Mouse (Mus musculus) right cerebral cortex, postnatal 25 days (tissue): ENCODE measurements around the gene Retreg3.

Experiments
- DNase-seq: peaks from one replicate; pipeline ENCODE4 v3.0.0; 2022

The Retreg3 gene

DNA sequence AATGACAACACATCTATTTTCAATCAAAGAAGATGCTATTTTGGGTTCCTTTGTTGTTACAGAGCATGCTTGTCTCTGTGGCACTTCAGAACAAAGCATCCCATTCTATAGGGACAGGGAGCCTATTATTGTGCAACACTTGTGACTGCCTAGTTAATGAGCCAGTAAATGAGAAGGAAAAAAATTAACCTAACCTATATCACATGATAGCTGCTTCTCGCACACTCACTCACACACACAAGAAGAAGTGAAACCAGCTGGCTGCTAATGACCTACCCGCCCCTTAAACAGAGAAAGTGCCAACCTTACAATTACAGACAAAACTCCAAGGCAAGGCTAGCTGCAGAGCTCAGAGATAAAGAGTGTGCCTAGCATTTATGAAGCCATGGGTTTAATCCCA is 4.1 kb downstream of the Retreg3 start:
- DNase-seq, result no peak

DNA sequence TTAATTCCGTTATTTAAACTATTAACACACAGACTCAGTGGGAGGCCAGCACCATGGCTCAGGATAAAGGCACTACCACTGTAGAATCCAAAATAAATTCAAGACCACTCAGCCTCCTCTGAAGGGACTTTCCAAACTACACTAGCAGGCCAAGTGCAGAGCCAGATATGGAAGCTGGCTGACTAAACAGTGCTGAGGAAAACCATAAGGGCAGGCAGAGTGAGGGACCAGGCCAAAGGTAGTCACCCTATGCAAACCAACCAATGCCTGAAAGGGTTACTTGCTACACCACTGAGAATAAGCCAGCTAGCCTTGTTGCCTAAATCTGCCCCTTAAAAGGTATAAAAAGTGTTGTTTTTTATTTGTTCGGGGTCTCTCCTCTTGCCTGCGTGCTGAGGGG is 7.5 kb downstream of the Retreg3 start:
- no peak for DNase-seq

DNA sequence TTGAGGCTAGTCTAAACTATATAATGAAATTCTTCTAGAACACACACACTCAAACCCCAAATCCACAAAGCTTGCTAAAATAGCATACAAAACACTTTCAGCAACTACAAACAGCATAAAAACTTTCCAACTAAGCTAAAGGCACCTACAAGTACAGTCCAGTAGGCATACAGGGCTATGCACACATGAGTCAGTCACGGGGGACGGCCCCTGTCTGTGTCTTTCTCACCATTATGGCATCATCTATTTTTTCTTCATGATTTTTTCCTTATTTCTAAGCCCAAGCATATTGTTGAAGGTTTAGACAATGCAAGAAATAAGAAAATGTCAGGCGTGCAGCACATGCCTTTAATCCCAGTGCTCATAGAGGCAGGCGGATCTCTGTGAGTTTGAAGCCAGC is 8.5 kb downstream of the Retreg3 start:
- DNase-seq, result no peak

DNA sequence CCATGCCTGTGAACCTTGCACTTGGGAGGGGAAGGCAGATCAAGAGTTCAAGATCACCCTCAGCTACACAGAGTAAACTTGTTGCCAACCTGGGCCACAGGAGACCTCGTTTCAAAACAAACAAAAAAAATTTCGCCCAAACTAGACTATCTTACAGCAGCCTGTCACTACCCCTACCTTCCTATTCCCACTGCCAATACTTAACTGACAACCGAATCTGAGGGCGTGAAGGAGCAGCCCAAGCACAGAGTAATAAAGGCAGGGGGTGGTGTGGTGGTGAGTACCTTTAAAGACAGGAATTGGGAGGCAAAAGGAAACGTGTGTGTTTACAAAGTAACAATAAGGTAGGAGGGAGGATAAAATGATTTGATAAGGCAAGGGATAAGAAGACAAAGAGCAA is 9.0 kb downstream of the Retreg3 start:
- no peak for DNase-seq

DNA sequence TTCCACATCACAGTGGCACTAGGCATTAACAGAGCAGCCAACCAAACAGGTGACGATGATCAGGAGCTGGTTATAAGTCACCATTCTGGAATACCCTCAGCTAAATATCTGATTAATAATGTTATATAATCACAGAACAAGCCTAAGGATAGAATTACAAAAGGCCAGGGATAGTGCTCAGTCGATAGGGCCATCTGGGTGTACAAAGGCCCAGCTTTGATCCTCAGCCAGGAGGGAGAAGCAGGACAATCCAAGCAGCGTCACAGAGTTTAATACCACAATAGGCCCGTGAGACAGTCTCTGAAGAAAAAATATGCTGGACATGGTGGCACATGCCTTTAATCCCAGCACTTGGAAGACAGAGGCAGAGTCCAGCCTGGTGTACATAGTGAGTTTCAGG is 10.3 kb downstream of the Retreg3 start:
- no peak for DNase-seq

DNA sequence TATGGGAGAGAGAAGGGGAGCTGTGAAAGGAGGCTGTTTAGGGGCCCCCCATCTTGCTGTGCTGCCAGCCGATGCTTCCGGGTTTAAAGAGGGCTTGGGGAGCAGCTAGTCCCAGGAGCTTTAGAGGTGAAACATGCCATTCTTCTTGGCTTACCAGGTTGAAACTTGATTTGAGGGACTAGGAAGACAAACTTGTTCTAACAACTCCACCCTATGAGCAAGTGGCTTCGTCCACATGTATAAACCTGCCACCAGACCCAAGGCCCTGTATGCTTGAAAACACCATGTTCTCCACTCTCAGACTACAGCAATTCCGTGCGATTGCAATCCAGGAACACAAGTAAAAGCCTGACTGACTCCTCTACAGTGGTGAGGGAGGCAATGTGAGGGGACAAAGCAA is 16.7 kb downstream of the Retreg3 start:
- no peak for DNase-seq

DNA sequence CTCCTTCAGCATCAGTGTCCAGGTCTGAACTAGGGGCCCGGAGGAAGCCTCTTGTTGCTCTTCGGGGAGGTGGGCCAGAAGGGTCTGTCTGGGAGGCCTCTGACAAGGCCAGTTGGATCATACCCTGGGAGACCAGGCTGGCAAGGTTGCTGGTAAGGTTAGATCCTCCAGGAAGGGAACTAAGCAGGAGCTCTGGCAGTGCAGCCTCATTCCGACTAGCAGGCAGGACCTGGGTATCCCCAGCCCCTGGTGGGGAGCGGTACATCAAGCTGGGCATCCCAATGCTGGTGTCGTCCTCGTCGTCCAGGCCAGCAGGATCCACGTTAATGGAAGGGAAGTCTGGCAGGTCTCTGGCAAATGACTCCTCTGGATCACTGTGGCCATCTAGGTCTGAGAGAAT is 21.5 kb downstream of the Retreg3 start:
- no peak for DNase-seq

DNA sequence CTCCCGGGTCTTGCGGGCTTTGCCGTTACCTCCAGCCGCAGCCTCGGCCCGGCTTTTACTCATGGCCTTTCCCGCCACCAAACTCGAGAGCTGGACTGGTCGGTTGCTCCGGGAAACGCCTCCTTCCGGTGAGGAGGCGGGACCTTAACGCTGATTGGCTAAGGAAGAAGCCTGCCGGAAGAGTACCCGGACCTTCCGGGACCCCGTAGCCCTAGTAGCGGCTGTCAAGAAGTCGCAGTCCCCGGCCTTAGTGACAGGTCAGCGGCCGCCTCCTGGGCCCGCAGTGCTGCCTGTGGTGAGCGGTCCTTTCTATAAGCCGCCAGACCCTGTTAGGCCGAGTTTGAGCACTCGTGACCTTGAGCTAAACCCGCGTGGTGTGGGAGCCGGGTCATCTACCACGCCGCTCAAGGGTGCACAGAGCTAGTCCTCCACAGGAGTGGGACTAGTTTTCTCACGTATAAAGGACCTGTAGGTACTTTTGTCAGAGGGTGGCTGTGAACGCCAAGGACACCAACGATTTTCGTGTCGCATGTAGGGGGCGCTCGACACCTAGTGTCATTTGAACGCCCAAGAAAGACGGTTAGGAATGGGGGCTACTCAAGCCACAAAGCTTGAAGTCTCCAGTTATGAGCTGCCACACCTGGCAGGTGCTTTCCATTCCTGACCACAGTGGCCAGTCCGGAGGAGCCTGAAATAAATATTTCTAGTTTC is 24.2 kb downstream of the Retreg3 start, which contains the start of gene Psmc3ip:
TSS of gene Psmc3ip (minus strand) at position 123 of the 711 bp plus-strand sequence.
- peak; percentile 94 for DNase-seq

DNA sequence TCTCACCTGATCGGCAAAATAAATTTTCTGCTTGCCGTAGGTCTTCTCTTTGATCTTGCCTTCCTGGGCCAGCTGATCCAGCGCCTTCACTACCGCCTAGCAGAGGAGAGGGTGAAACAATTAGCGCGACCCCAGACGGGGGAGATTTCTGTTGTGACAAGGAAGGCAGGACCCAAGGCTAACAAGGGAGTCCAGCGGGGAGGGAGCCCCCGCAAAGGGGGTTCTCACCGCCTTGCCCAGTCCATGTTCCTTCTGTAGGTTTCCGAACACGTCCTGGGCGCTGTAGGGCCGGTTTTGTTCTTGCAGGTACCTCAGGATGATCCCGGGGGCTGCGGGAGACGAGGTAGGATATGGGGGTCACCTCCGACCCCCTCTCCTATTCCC is 24.8 kb downstream of the Retreg3 start:
- no peak for DNase-seq

DNA sequence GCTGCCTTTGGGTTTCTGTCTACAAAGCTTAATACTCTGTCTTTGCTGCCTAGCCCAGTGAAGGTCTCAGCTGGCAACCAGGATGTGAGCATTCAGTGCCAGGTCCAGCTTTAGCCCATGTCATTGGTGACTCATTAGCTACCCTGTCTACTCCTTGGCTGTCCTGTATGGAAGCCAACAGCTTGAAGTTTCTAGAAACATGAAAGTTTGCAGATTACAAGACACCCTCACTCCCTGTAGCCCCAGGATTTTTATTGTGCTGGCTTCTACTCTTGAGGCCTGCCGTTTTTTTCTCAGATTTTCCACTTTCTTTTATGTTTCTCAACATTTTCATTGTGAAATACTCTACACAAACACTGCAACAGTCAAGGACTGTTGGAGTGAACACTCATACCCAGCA is 29.8 kb downstream of the Retreg3 start:
- no peak for DNase-seq

DNA sequence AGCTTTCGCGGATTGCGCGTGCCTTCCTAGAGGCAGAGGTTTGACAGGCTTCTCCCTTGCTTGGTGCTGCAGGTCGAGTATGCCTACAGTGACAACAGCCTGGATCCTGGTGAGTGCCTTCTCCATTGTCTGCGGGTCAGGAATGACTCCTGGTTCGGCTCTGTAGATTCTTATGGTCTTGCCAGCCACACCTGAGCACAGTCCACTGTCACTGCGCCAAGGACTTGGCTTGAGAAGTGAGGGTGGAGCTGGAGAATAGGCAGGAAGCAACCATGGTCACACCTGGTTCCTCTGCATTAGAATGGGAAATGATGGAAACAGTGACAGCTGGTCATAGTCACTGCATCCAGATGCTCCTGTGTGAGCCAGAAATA is 32.0 kb downstream of the Retreg3 start:
- DNase-seq, result no peak

DNA sequence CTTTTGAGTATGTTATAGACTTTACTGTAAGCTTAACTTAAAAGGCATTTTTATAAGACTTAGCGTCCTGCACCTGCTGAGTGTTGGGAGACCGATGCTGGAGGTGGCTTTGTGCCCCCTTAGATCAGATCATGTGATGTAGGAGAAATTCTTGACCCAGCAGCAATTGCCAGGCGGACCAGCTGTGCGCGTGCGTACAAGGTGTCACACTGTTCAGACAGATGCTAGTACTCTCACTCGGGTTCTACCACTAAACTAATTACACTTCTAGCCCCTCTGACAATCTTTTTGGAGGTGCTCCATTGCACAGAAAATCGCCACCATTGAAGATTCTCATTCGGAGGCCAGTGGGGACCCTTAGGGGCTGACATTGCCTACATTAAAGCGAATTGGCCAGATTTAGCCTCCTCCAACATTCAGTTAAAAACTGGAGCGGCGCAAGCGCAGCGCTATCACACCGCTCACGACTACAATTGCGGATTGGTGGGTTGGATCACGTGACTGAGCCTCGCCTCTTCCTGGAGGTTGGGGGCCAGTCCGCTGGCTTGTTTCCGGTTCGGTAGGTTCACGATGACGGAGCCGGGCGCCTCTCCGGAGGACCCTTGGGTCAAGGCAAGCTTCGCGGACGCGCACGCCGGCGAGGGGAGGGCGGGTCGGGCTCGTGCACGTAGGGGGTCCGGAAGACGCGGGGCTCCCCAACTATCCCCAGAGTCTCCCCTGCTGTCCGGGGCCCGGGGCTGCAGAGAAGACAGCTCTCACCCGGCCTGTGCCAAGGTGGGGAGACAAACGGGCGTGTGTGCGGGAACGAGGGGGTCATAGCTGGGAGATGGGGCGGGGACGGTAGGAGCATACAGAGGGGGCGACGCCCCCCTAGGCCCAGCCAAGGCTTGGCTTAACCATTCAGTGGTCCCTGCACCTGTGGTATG is 32.7 kb downstream of the Retreg3 start, which contains the start of gene Mlx:
TSS of gene Mlx (plus strand) at position 522 of the 926 bp plus-strand sequence.
- DNase-seq, result peak; percentile 89

DNA sequence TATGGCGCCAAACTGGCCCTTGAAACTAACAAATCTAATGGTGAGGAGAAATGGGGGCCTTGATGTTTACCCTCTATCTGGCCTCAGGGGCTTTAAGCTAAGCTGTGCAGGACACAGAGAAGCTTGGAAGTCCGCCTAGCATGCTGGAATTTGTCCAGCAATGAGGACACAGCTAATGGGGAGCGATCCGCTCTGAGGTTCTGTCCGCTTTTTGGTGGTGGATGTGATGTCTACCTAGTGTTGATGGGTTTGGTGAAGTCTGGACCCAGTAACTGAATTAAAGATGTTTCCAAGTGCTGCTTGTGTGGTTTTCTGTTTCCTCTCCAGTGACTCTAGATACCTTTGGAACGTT is 33.4 kb downstream of the Retreg3 start:
- no peak for DNase-seq

DNA sequence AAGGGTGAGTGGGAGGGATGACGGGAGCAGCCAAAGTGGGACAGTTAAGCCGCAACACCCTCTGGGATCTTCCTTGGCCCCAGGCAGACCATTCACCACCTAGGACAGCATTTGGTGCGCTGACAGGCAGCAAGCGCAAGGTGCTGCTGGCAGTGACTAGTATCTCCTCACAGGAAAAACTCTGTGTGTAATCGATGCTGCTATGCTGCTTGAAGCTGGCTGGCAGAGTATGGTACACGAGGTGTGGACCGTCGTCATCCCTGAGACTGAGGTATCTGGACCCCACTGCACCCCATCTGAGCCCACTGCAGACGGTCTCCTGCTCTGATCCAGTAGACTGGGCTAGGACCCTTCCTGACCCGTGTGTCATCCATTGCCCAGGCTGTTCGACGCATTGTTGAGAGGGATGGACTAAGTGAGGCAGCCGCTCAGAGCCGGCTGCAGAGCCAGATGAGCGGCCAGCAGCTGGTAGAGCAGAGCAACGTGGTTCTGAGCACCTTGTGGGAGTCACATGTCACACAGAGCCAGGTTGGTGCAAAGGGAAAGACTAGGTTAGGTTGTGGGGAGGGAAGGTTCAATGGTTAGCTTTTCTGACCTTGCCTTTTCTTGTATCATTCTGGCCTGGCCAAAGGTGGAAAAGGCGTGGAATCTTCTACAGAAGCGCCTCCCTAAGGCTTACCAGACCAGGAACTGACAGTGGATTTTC is 33.9 kb downstream of the Retreg3 start:
- DNase-seq, result no peak

DNA sequence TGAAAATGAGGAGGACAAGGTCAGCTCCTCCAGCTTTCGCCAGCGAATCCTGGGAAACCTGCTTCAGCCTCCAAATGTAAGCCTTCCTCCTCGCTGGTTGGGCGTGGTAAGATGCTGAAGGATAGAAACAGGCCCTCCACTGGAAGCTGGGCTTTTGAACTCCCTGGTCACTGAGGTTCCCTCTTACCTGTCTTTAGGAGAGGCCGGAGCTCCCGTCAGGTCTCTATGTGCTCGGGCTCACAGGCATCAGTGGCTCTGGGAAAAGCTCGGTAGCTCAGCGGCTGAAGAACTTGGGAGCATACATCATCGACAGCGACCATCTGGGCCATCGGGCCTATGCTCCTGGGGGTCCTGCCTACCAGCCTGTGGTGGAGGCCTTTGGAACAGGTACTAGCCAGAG is 34.9 kb downstream of the Retreg3 start:
- no peak for DNase-seq

DNA sequence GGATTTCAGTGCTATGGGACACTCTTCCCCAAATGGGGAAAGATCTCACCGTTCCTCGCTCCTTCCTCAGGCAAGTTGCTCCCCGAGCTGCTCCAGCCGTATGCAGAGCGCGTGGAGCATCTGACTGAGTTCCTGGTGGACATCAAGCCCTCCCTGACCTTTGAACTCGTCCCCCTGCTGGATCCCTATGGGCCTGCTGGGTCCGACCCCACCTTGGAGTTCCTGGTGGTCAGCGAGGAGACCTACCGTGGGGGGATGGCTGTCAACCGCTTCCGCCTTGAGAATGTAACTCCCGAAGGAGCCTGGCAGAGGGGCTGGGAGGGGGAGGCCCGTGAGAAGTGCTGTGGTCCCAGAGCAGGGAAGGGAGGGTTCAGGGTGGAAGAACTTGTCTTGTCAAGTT is 35.4 kb downstream of the Retreg3 start:
- no peak for DNase-seq

DNA sequence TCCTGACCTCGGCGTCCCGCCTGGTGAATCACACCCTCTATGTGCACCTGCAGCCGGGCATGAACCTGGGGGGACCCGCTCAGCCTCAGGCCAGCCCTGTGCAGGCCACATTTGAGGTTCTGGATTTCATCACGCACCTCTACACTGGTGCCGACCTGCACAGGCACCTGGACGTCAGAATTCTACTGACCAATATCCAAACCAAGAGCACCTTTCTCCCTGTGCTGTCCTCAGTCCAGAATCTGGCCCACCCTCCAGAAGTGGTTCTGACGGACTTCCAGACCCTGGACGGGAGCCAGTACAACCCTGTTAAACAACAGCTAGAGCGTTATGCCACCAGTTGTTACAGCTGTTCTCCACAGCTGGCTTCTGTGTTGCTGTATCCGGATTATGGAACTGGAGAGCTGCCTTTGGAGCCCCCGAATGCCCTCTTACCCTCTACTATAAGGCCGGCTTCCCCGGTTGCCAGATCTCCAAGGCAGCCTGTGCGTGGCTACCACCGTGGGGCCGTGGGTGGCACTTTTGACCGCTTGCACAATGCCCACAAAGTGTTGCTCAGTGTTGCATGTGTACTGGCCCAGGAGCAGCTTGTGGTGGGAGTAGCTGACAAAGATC is 36.5 kb downstream of the Retreg3 start:
- DNase-seq, result no peak

DNA sequence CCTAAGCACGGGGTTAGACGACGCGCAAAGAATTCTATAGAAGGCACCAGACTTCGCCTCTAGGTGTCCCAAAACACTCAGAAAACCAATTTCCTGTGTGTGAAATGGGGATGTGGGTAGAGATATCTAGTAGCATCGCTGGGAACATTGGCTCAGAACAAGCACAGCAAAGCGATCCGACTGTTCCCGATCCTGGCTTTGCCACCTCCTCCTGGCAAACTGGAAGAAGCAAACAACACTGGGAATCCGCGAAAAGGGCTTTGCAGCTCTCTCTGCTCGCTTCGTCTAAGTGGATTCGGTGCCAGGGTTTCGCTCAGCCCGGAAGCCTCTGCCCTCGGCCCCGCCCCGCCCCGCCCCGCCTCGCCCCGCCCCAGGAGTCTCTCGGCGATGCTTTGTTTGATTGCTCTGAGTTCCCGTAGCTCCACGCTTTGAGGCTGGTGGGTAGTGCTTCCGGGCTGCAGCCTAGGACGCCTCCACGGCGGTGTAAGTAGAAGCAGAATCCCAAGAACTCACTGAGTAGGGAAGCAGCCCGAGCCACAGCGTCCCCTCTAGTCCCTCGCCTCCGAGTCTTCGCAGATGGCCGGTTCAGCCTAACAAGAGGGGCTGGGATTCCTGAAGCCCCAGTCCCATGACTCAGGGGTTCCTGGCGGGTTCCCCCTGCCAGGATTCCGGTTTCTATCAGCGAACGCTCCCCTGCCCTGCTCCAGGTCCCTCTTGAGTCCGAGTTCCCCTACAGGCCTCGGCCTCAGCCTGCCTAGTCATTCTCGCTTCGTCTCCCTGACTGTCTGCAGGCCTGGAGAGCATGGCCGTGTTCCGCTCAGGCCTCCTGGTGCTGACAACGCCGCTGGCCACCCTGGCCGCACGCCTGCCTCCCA is 37.2 kb downstream of the Retreg3 start, which contains the start of gene Coasy:
TSS of gene Coasy (plus strand) at position 358 of the 875 bp plus-strand sequence.
- DNase-seq, result peak; percentile 90

DNA sequence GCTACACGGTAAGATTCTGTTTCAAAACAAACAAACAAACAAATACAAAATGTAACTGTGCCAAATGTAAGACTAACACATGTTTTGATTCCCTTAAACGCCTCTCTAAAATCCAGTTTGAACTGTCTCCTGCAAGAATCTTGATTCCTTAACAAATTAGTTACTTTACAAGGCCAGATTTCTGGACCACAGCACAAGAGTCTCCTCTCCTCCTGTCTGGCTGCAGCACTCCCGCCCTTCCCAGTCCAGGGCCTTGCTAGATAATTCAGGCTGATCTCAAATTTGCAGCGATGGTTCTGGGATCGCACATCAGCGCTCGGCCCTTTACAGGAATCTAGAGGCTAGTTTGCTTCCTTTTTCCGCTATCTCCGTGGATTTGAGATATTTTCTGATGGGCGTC is 38.0 kb downstream of the Retreg3 start:
- DNase-seq, result no peak

DNA sequence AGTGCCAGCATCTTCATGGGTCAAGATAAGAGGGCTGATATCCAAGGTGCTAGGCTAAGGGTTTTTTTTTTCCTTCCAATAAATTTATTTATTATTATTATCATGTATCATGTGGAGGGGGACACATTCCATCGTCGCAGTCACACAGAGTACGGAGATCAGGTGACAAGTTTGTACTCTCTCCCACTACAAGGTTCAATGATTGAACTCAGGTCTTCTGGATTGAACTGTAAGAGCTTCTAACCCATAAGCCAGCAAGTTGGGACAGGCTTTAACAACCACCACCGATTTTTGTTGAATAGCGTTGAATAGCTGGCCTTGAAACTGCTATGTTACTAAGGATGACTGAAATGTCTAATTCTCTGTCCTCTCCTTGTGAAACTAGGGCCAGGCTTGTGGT is 39.3 kb downstream of the Retreg3 start:
- no peak for DNase-seq

DNA sequence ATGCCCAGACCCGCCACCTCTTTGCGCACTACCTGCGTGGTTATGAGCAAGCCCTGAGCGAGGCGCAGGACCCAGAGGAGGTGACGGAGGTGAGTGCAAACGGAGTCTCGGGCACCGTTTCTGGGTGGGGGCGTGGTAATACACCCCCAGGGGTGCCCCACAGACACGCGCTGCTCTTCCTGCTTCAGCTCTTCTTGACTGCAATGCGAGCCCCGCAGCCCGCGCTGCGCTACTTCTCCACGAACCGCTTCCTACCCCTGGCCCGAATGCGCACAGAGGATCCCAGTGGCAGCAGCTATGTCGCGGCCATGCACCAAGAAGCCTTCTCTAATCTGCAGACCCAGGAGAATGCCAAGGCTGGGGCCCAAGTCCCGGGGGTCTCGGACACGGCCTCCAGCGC is 39.9 kb downstream of the Retreg3 start:
- DNase-seq, result no peak

DNA sequence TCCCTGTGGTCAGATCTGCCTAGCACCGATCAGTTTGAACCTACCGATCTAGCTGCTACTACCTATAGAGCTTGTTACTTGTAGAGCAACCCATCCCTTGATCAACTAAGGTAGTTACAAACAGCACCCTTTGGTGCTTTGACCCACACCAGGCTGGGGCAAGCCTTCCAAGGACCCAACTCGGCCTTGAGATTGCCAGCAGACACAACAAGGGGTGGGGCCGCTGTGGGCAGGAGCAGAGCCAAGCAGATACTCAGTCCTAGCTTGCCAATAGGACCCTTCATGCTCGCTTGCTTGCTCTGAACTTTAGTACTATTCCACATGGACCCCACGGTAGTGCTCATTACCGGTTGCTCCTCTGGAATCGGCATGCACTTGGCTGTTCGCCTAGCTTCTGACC is 41.6 kb downstream of the Retreg3 start, which contains the start of gene Hsd17b1:
TSS of gene Hsd17b1 (plus strand) at position 291 of the 400 bp plus-strand sequence.
- no peak for DNase-seq
